Mouse (Mus musculus): ENCODE data around the gene 1700049E17Rik2. TPM values are rescaled to one million over a fixed set of nuclear protein-coding genes. Genes with fewer than 3 reads are reported as not detected.
"Not testable (repeated sequence)": the region's sequence is repeated elsewhere in the genome, so short reads cannot be mapped to it uniquely, and the experiment has no call there.

Gene 1700049E17Rik2
- polyA plus RNA-seq (2015; fragmentation: Nextera tagmentation; extraction: Ambion mirVana): not detected in 2 replicates

- H3K4me3 ChIP-seq; H3K9me3 ChIP-seq; H3K4me1 ChIP-seq; ATAC-seq (ENCODE audit: borderline replicate concordance, extremely low read depth, low FRiP score, low TSS enrichment); H3K36me3 ChIP-seq; H3K27me3 ChIP-seq; H3K4me2 ChIP-seq; H3K27ac ChIP-seq; H3K9ac ChIP-seq: not testable (repeated sequence)
- no CpG with 5 or more reads among the region's 1 CpGs for WGBS
Measured at GRCm38 (mm10) chr14:41572911-41573310, at the start of gene 1700049E17Rik2. TSS of gene 1700049E17Rik2 (plus strand) at chr14:41573211.

DNA sequence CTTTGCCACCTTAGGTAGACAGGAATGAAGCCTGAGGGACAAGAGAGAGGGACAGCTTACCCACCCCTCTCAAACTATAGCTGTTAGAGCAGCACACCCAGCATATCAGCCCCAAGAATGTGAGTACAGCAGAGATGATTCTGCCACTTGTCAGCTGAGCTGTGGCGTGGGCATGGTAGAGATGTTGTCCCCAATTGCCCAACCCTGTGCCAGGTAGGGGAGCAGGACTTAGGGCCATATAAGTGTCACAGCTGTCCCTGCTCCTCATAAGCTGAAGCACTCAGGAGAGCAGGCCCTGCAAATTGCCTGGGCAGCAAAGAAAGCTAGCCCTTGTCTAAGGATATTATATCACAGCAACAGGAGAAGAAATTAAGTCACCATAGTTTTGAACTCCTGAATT, 48.3 kb upstream of the 1700049E17Rik2 start:
- H3K4me1 ChIP-seq; ATAC-seq (ENCODE audit: borderline replicate concordance, extremely low read depth, low FRiP score, low TSS enrichment): not testable (repeated sequence)

DNA sequence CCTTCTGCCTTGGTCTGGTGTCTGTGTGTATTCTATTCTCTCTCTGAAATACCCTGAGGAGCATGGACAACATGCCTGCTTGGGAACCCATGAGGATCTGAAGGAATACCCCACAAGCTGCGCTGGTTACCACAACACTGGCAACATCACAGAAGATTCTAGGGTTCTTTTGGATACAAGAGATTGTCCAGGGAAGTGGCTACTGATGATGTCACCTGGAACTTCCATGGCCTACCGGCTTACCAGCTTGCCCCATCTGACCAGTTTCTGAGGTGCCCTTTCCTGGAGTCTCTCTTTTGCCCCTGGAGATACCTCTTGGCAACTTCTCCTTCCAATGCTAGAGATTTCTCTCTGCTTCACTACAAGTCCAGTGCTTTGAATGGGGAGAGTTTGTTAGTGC, 17.5 kb upstream of the 1700049E17Rik2 start, which contains the start of gene Gm7970:
Gm7970 (minus strand) TSS at position 101 of the 400 bp plus-strand sequence.
- no CpG with 5 or more reads among the region's 2 CpGs for WGBS
- not testable (repeated sequence) for H3K4me1 ChIP-seq; H3K4me2 ChIP-seq; H3K4me3 ChIP-seq; H3K36me3 ChIP-seq; ATAC-seq (ENCODE audit: borderline replicate concordance, extremely low read depth, low FRiP score, low TSS enrichment); H3K27me3 ChIP-seq; H3K9ac ChIP-seq; H3K27ac ChIP-seq; H3K9me3 ChIP-seq

More for the DNA sequence above, 48.3 kb upstream of the 1700049E17Rik2 start:
- not testable (repeated sequence) for H3K9ac ChIP-seq, H3K36me3 ChIP-seq, H3K9me3 ChIP-seq, H3K27ac ChIP-seq, H3K4me3 ChIP-seq, H3K27me3 ChIP-seq, H3K4me2 ChIP-seq
- WGBS: 63% methylated on average over 1 of the region's 1 CpGs

DNA sequence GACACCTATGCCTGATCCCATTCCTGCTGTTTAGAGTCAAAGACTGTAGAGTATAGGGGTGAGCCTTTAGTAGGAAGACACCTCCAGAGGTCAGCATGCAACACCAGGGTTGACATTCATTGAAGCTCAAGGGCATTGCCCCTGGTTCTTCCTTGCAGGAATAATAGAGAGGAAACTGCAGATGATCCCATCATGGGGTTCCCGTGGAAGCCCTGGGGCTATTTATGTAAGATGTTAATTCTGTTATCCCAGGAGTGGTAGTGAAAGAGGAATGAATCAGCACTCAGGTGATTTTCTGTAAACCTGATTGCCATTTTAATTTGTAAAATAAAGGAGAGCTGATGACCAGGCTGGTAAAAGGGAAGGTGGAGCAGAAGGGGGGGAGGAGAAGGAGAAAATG, 13.3 kb downstream of the 1700049E17Rik2 start:
- not testable (repeated sequence) for H3K27ac ChIP-seq; ATAC-seq (ENCODE audit: borderline replicate concordance, extremely low read depth, low FRiP score, low TSS enrichment); H3K4me3 ChIP-seq; H3K9ac ChIP-seq; H3K27me3 ChIP-seq; H3K4me1 ChIP-seq; H3K36me3 ChIP-seq; H3K4me2 ChIP-seq; H3K9me3 ChIP-seq
- WGBS: 83% methylated on average over 1 of the region's 1 CpGs

GRCm38 (mm10) chr14:41600935-41601334, 27.9 kb downstream of the 1700049E17Rik2 start:
- WGBS: 91% methylated on average over 15 of the region's 15 CpGs
- H3K27ac ChIP-seq; H3K9ac ChIP-seq; H3K27me3 ChIP-seq; H3K4me3 ChIP-seq; ATAC-seq (ENCODE audit: borderline replicate concordance, extremely low read depth, low FRiP score, low TSS enrichment); H3K36me3 ChIP-seq; H3K4me1 ChIP-seq; H3K4me2 ChIP-seq; H3K9me3 ChIP-seq: not testable (repeated sequence)

- not testable (repeated sequence) for H3K4me1 ChIP-seq; ATAC-seq (ENCODE audit: borderline replicate concordance, extremely low read depth, low FRiP score, low TSS enrichment); H3K36me3 ChIP-seq; H3K9me3 ChIP-seq; H3K27ac ChIP-seq; H3K4me3 ChIP-seq; H3K27me3 ChIP-seq; H3K4me2 ChIP-seq; H3K9ac ChIP-seq
- WGBS: 73% methylated on average over 1 of the region's 1 CpGs
Measured at GRCm38 (mm10) chr14:41610690-41611089, 37.7 kb downstream of the 1700049E17Rik2 start.

DNA sequence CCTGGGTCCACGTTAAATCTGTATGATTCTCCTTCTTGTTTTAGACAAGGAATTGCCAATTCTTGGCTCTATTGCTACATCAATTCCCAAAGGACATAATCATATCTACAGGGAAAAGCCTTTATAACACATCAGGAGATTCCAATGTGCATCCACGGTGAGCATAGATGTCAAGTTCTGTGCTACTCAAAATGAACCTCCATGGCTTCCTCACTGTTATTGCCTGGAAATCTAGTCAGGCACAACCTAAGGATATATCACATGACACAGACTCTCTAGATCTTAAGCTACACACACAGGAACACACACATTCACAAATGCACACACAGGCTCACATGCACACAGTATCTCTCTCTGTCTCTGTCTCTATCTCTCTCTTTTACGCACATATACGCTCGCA, 49.5 kb downstream of the 1700049E17Rik2 start:
- H3K4me3 ChIP-seq; H3K27me3 ChIP-seq; H3K9ac ChIP-seq; H3K4me1 ChIP-seq; ATAC-seq (ENCODE audit: borderline replicate concordance, extremely low read depth, low FRiP score, low TSS enrichment); H3K27ac ChIP-seq; H3K4me2 ChIP-seq; H3K9me3 ChIP-seq; H3K36me3 ChIP-seq: not testable (repeated sequence)
- 84% methylated on average over 5 of the region's 5 CpGs for WGBS

- not testable (repeated sequence) for H3K4me2 ChIP-seq; H3K9me3 ChIP-seq; H3K27me3 ChIP-seq; H3K36me3 ChIP-seq; H3K4me1 ChIP-seq; ATAC-seq (ENCODE audit: borderline replicate concordance, extremely low read depth, low FRiP score, low TSS enrichment); H3K27ac ChIP-seq; H3K4me3 ChIP-seq; H3K9ac ChIP-seq
- WGBS: 79% methylated on average over 1 of the region's 2 CpGs
Measured at GRCm38 (mm10) chr14:41624512-41624911, 51.5 kb downstream of the 1700049E17Rik2 start, which contains the start of gene Gm3072. TSS of gene Gm3072 (minus strand) at chr14:41624612.

GRCm38 (mm10) chr14:41630144-41630543, 57.1 kb downstream of the 1700049E17Rik2 start:
- H3K4me1 ChIP-seq; H3K36me3 ChIP-seq; H3K27me3 ChIP-seq; H3K27ac ChIP-seq; H3K4me2 ChIP-seq; H3K4me3 ChIP-seq; H3K9me3 ChIP-seq; ATAC-seq (ENCODE audit: borderline replicate concordance, extremely low read depth, low FRiP score, low TSS enrichment); H3K9ac ChIP-seq: not testable (repeated sequence)
- WGBS: 93% methylated on average over 9 of the region's 11 CpGs

Other genes with a start within 250 kb of the 1700049E17Rik2 start
- not detected in 2 replicates for gene Gm5798, start 224.6 kb upstream of the 1700049E17Rik2 start, polyA plus RNA-seq (2015; fragmentation: Nextera tagmentation; extraction: Ambion mirVana)
- not detected in 2 replicates for gene Gm7945, start 186.8 kb upstream of the 1700049E17Rik2 start, polyA plus RNA-seq (2015; fragmentation: Nextera tagmentation; extraction: Ambion mirVana)
- gene Gm6482, start 164.9 kb upstream of the 1700049E17Rik2 start, polyA plus RNA-seq (2015; fragmentation: Nextera tagmentation; extraction: Ambion mirVana): not detected in 2 replicates
- gene Gm7954, start 119.7 kb upstream of the 1700049E17Rik2 start, polyA plus RNA-seq (2015; fragmentation: Nextera tagmentation; extraction: Ambion mirVana): not detected in 2 replicates
- not detected in 2 replicates for gene Gm3486, start 83.7 kb upstream of the 1700049E17Rik2 start, polyA plus RNA-seq (2015; fragmentation: Nextera tagmentation; extraction: Ambion mirVana)
- gene Gm7970, start 17.6 kb upstream of the 1700049E17Rik2 start, polyA plus RNA-seq (2015; fragmentation: Nextera tagmentation; extraction: Ambion mirVana): not detected in 2 replicates
- gene Gm3072, start 51.4 kb downstream of the 1700049E17Rik2 start, polyA plus RNA-seq (2015; fragmentation: Nextera tagmentation; extraction: Ambion mirVana): not detected in 2 replicates
- gene Gm3676, start 73.3 kb downstream of the 1700049E17Rik2 start, polyA plus RNA-seq (2015; fragmentation: Nextera tagmentation; extraction: Ambion mirVana): not detected in 2 replicates
- not detected in 2 replicates for gene Gm8068, start 128.7 kb downstream of the 1700049E17Rik2 start, polyA plus RNA-seq (2015; fragmentation: Nextera tagmentation; extraction: Ambion mirVana)
- gene Gm7929, start 177.4 kb downstream of the 1700049E17Rik2 start, polyA plus RNA-seq (2015; fragmentation: Nextera tagmentation; extraction: Ambion mirVana): not detected in 2 replicates
- gene Gm47189, start 199.2 kb downstream of the 1700049E17Rik2 start, polyA plus RNA-seq (2015; fragmentation: Nextera tagmentation; extraction: Ambion mirVana): not detected in 2 replicates